Mouse (Mus musculus) limb, embryonic 15.5 days (tissue): ENCODE results near the gene Ccdc58. TPM values are rescaled to one million over a fixed set of nuclear protein-coding genes. Genes with fewer than 3 reads are reported as not detected.

ENCODE experiments used
- polyA plus RNA-seq: library from polyadenylated mRNA; unstranded; fragments of >200 nt; fragmentation: Nextera tagmentation; extraction: Ambion mirVana; gene quantifications from 2 replicates; pipeline ENCODE4 v1.2.1, GENCODE M21; 2015

The Ccdc58 gene
- polyA plus RNA-seq, 1 experiment from 2014 or later = 80.8 TPM

Other genes with a start within 250 kb of the Ccdc58 start
- 0.98 and 1.2 TPM in 2 replicates for gene Parp14, start 200.1 kb upstream of the Ccdc58 start, polyA plus RNA-seq
- 5.3 and 6.2 TPM in 2 replicates for gene Parp9, start 133.2 kb upstream of the Ccdc58 start, polyA plus RNA-seq
- 3.3 and 3.4 TPM in 2 replicates for gene Dtx3l, start 132.5 kb upstream of the Ccdc58 start, polyA plus RNA-seq
- 34.8 and 34.9 TPM in 2 replicates for gene Kpna1, start 92.9 kb upstream of the Ccdc58 start, polyA plus RNA-seq
- 9.7 and 10.6 TPM in 2 replicates for gene Wdr5b, start 30.5 kb upstream of the Ccdc58 start, polyA plus RNA-seq
- 729 and 794 TPM in 2 replicates for gene Fam162a, start 91 bp upstream of the Ccdc58 start, polyA plus RNA-seq
- gene Csta1, start 59.6 kb downstream of the Ccdc58 start, polyA plus RNA-seq = 11.5 and 12.5 TPM in 2 replicates
- 3.0 and 3.1 TPM in 2 replicates for gene Stfa2l1, start 85.1 kb downstream of the Ccdc58 start, polyA plus RNA-seq
- 2.8 and 4.0 TPM in 2 replicates for gene Gm5483, start 112.5 kb downstream of the Ccdc58 start, polyA plus RNA-seq
- gene Gm5416, start 138.7 kb downstream of the Ccdc58 start, polyA plus RNA-seq = 0.82 TPM in 1 of 2 replicates, not detected in the other
- 0.51 and 1.4 TPM in 2 replicates for gene 2010005H15Rik, start 149.8 kb downstream of the Ccdc58 start, polyA plus RNA-seq
- gene Stfa1, start 205.3 kb downstream of the Ccdc58 start, polyA plus RNA-seq = 66.7 and 70.7 TPM in 2 replicates